Mouse (Mus musculus): ENCODE measurements around the gene Mageb18. TPM values are rescaled to one million over a fixed set of nuclear protein-coding genes. Genes with fewer than 3 reads are reported as not detected.

Mageb18 gene
- total and polyA plus RNA-seq, 3 experiments, result not detected

DNA sequence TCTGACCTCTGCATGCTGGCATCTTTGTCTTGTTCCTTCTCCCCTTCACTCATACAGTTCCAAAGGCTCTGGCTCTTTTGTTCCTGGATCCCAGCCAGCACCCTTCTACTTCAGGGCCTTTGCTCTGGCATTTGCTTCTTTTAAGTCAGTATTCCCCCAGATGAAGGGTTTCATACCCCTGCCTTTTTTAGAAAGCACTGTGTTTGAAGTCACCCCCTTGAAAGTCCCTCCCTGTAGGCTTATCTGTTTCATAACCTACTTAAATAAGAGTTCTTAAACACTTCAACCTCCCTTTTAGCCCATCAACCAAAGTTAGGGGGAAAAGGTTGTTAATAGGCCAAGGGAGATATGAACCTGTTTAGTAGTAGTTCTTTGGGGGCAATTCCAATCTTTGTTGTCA is 212.0 kb downstream of the Mageb18 start:
- H3K27me3 ChIP-seq (ENCODE audit: control insufficient read depth in 1 of 2, insufficient read depth in 2 of 2, low read length in 2 of 2), result no peaks in the 10 kb centered on the region
- H3K79me2 ChIP-seq (ENCODE audit: control insufficient read depth, insufficient read depth, low read length, poor library complexity), result no peaks in the 10 kb centered on the region
- H3K9me3 ChIP-seq (replicated peaks; ENCODE audit: insufficient read depth, low read length), result no peaks in the 10 kb centered on the region
- H3K4me3 ChIP-seq (ENCODE audit: control insufficient read depth in 1 of 2, insufficient read depth in 1 of 2, low read depth in 2 of 2, low read length in 2 of 2), result no peak overlapping the region
- DNase-seq (ENCODE audit: low read depth, low spot score), result no peak
- no peaks in the 10 kb centered on the region for H3K4me1 ChIP-seq (ENCODE audit: control insufficient read depth in 1 of 2, insufficient read depth in 2 of 2, low read length in 2 of 2)
- no peak for TF ChIP-seq MAZ (IDR thresholded peaks at IDR 0.05; ENCODE audit: low read depth, low read length)
- no peak for TF ChIP-seq POLR2AphosphoS5 (IDR thresholded peaks at IDR 0.05; ENCODE audit: borderline replicate concordance, low read depth, low read length)
- no peak for TF ChIP-seq GABPA (IDR thresholded peaks at IDR 0.05; ENCODE audit: low read depth, low read length)
- TF ChIP-seq MYB (IDR thresholded peaks at IDR 0.05; ENCODE audit: low read depth, low read length), result no peak
- no peak for TF ChIP-seq SIN3A (IDR thresholded peaks at IDR 0.05; ENCODE audit: low read length)
- no peak for TF ChIP-seq EP300 (IDR thresholded peaks at IDR 0.05; ENCODE audit: low read depth in 1 of 2, low read length in 2 of 2)
- TF ChIP-seq MEF2A (IDR thresholded peaks at IDR 0.05; ENCODE audit: extremely low read depth, insufficient replicate concordance, low read depth, low read length, poor library complexity, severe bottlenecking), result no peak
- no peak for TF ChIP-seq ZNF384 (IDR thresholded peaks at IDR 0.05; ENCODE audit: low read depth, low read length)
- no peak for TF ChIP-seq GATA1 (IDR thresholded peaks at IDR 0.05; ENCODE audit: low read depth, low read length)
- TF ChIP-seq TBP (IDR thresholded peaks at IDR 0.05; ENCODE audit: low read depth, low read length), result no peak
- no peak for TF ChIP-seq JUND (IDR thresholded peaks at IDR 0.05; ENCODE audit: low read depth, low read length)
- TF ChIP-seq CHD2 (IDR thresholded peaks at IDR 0.05; ENCODE audit: low read length), result no peak
- TF ChIP-seq POLR2A (IDR thresholded peaks at IDR 0.05; ENCODE audit: control insufficient read depth in 1 of 2, insufficient read depth in 1 of 2, low read depth in 1 of 2, low read length in 2 of 2, poor library complexity in 1 of 2), result no peak
- no peak overlapping the region for H3K27ac ChIP-seq (ENCODE audit: control insufficient read depth, low read depth, low read length)
- H3K36me3 ChIP-seq (ENCODE audit: control insufficient read depth in 1 of 2, insufficient read depth in 2 of 2, low read length in 2 of 2), result no peaks in the 10 kb centered on the region
- no peak overlapping the region for H3K9ac ChIP-seq (ENCODE audit: control insufficient read depth, low read depth, low read length, poor library complexity, severe bottlenecking)

DNA sequence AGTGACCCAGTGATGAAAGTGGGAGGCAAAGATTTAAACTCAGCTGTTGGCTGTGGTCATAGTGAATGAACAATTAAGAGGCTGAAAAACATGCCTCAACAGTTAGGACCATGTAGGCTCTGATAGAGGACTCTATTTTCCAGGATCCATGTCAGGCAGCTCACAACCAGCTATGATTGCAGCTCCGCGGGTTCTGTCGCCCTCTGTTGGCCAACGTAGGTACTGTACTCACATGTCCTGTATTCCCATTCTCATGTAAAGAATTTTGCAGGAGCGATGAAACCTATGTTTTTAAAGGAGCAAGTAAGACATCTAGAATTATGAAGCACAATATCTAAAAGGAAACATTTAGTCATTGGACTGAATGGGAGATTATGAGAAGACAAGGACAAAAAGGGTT is 256.4 kb downstream of the Mageb18 start:
- no peaks in the 10 kb centered on the region for H3K9me3 ChIP-seq (replicated peaks; ENCODE audit: insufficient read depth, low read length)
- H3K27me3 ChIP-seq (ENCODE audit: control insufficient read depth in 1 of 2, insufficient read depth in 2 of 2, low read length in 2 of 2), result no peaks in the 10 kb centered on the region
- no peak overlapping the region for H3K4me3 ChIP-seq (ENCODE audit: control insufficient read depth in 1 of 2, insufficient read depth in 1 of 2, low read depth in 2 of 2, low read length in 2 of 2)
- no peaks in the 10 kb centered on the region for H3K4me1 ChIP-seq (ENCODE audit: control insufficient read depth in 1 of 2, insufficient read depth in 2 of 2, low read length in 2 of 2)
- no peak overlapping the region for H3K9ac ChIP-seq (ENCODE audit: control insufficient read depth, low read depth, low read length, poor library complexity, severe bottlenecking)
- no peak overlapping the region for H3K27ac ChIP-seq (ENCODE audit: control insufficient read depth, low read depth, low read length)
- TF ChIP-seq USF1 (IDR thresholded peaks at IDR 0.05; ENCODE audit: low read depth, low read length) (no peak), ZC3H11A (IDR thresholded peaks at IDR 0.05; ENCODE audit: low read depth, low read length) (peak; percentile 41; the same call in 1 of the 2 replicates), ZMIZ1 (IDR thresholded peaks at IDR 0.05; ENCODE audit: low read depth, low read length) (no peak), POLR2AphosphoS5 (IDR thresholded peaks at IDR 0.05; ENCODE audit: borderline replicate concordance, low read depth, low read length) (no peak), RAD21 (IDR thresholded peaks at IDR 0.05; ENCODE audit: low read depth, low read length) (peak; percentile 63), CTCF (IDR thresholded peaks at IDR 0.05 in 2 of 3, conservative IDR thresholded peaks at IDR 0.05 in 1 of 3; ENCODE audit: control insufficient read depth in 1 of 3, insufficient read depth in 1 of 3, low read depth in 2 of 3, low read length in 3 of 3, poor library complexity in 1 of 3, severe bottlenecking in 1 of 3) (peak; percentile 60 to 72 (median 66)), SMC3 (IDR thresholded peaks at IDR 0.05; ENCODE audit: low read depth, low read length) (peak; percentile 53)
- H3K79me2 ChIP-seq (ENCODE audit: control insufficient read depth, insufficient read depth, low read length, poor library complexity), result no peaks in the 10 kb centered on the region
- H3K36me3 ChIP-seq (ENCODE audit: control insufficient read depth in 1 of 2, insufficient read depth in 2 of 2, low read length in 2 of 2), result no peaks in the 10 kb centered on the region
- peak; percentile 35 for DNase-seq (ENCODE audit: low read depth, low spot score)
